Mouse (Mus musculus): ENCODE data around the gene Fstl1. TPM values are rescaled to one million over a fixed set of nuclear protein-coding genes. Genes with fewer than 3 reads are reported as not detected.

Fstl1 gene
- total and polyA plus RNA-seq, 2 experiments from 2014 or later, result 53.1 to 71.5 TPM

GRCm38 (mm10) chr16:37790781-37791175 is 14.1 kb downstream of the Fstl1 start:
- no peak overlapping the region for H3K4me3 ChIP-seq (ENCODE audit: low read length)
- ATAC-seq, result no peak
- no peak for TF ChIP-seq CTCF (IDR thresholded peaks at IDR 0.05; ENCODE audit: low read depth)
- WGBS, result 48% methylated on average over 8 of the region's 8 CpGs
- H3K27ac ChIP-seq, result no peak overlapping the region
- H3K27me3 ChIP-seq (ENCODE audit: insufficient read depth, low read length), result no peaks in the 10 kb centered on the region
- DNase-seq (ENCODE audit: low spot score), result no peak
- no peak overlapping the region for H3K4me2 ChIP-seq (ENCODE audit: low read depth, low read length)
- no peaks in the 10 kb centered on the region for H3K36me3 ChIP-seq (ENCODE audit: insufficient read depth, low read length)
- H3K4me1 ChIP-seq (ENCODE audit: insufficient read depth, low read length), result peaks cover 20% of the 10 kb centered on the region
- no peak overlapping the region for H3K9ac ChIP-seq (replicated peaks; ENCODE audit: low read length)
- H3K9me3 ChIP-seq (ENCODE audit: low read length), result no peaks in the 10 kb centered on the region

- Histone ChIP-seq H3K9me3 (ENCODE audit: low read length) (no peaks in the 10 kb centered on the region), H3K27me3 (ENCODE audit: insufficient read depth, low read length) (no peaks in the 10 kb centered on the region), H3K27ac (no peak overlapping the region), H3K4me2 (ENCODE audit: low read depth, low read length) (no peak overlapping the region), H3K4me1 (ENCODE audit: insufficient read depth, low read length) (no peaks in the 10 kb centered on the region), H3K4me3 (ENCODE audit: low read length) (no peak overlapping the region), H3K9ac (replicated peaks; ENCODE audit: low read length) (no peak overlapping the region), H3K36me3 (ENCODE audit: insufficient read depth, low read length) (no peaks in the 10 kb centered on the region)
- TF ChIP-seq CTCF (IDR thresholded peaks at IDR 0.05; ENCODE audit: low read depth), result no peak
- DNase-seq (ENCODE audit: low spot score) (no peak), ATAC-seq (no peak)
- 85% methylated on average over 10 of the region's 10 CpGs for WGBS
Measured at GRCm38 (mm10) chr16:37795651-37796150, 19.0 kb downstream of the Fstl1 start.

GRCm38 (mm10) chr16:37796270-37796669 is 19.6 kb downstream of the Fstl1 start:
- DNase-seq (ENCODE audit: low spot score) (no peak), ATAC-seq (no peak)
- Histone ChIP-seq H3K27me3 (ENCODE audit: insufficient read depth, low read length) (no peaks in the 10 kb centered on the region), H3K36me3 (ENCODE audit: insufficient read depth, low read length) (no peaks in the 10 kb centered on the region), H3K4me1 (ENCODE audit: insufficient read depth, low read length) (no peaks in the 10 kb centered on the region), H3K27ac (no peak overlapping the region), H3K4me2 (ENCODE audit: low read depth, low read length) (no peak overlapping the region), H3K9me3 (ENCODE audit: low read length) (no peaks in the 10 kb centered on the region), H3K9ac (replicated peaks; ENCODE audit: low read length) (no peak overlapping the region), H3K4me3 (ENCODE audit: low read length) (no peak overlapping the region)
- WGBS, result 92% methylated on average over 11 of the region's 11 CpGs
- TF ChIP-seq CTCF (IDR thresholded peaks at IDR 0.05; ENCODE audit: low read depth), result no peak

DNA sequence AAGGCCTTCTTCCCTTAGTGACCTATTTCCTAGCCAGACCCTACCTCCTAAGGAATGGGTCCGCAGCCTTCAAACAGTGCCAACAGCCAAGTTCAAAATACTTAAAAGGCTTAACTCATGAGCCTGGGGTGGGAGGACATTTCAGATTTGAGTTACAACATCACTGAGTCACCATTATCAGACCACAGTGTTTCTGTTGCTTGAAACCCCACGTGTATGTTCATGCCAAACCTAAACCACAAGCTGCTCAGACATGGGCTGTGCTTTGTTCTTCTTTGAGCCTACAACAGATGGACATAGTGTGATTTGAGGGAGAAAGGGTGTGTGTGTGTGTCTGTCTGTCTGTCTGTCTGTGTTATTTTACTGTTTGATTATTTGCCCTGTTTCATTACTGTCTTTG is 24.4 kb downstream of the Fstl1 start:
- H3K4me1 ChIP-seq (ENCODE audit: insufficient read depth, low read length), result no peaks in the 10 kb centered on the region
- no peak overlapping the region for H3K9ac ChIP-seq (replicated peaks; ENCODE audit: low read length)
- TF ChIP-seq CTCF (IDR thresholded peaks at IDR 0.05; ENCODE audit: low read depth), result no peak
- H3K36me3 ChIP-seq (ENCODE audit: insufficient read depth, low read length), result no peaks in the 10 kb centered on the region
- ATAC-seq (no peak), DNase-seq (ENCODE audit: low spot score) (no peak)
- no peaks in the 10 kb centered on the region for H3K27me3 ChIP-seq (ENCODE audit: insufficient read depth, low read length)
- no peak overlapping the region for H3K4me2 ChIP-seq (ENCODE audit: low read depth, low read length)
- no peaks in the 10 kb centered on the region for H3K9me3 ChIP-seq (ENCODE audit: low read length)
- no peak overlapping the region for H3K27ac ChIP-seq
- no peak overlapping the region for H3K4me3 ChIP-seq (ENCODE audit: low read length)
- 78% methylated on average over 2 of the region's 2 CpGs for WGBS

GRCm38 (mm10) chr16:37802686-37803295 is 26.1 kb downstream of the Fstl1 start:
- Histone ChIP-seq H3K9me3 (ENCODE audit: low read length) (no peaks in the 10 kb centered on the region), H3K27ac (0 out of 2 replicates have a peak overlapping the region, but pooled peaks have one; percentile 13), H3K9ac (replicated peaks; ENCODE audit: low read length) (no peak overlapping the region), H3K4me2 (ENCODE audit: low read depth, low read length) (no peak overlapping the region), H3K4me3 (ENCODE audit: low read length) (no peak overlapping the region), H3K4me1 (ENCODE audit: insufficient read depth, low read length) (no peaks in the 10 kb centered on the region), H3K36me3 (ENCODE audit: insufficient read depth, low read length) (no peaks in the 10 kb centered on the region), H3K27me3 (ENCODE audit: insufficient read depth, low read length) (no peaks in the 10 kb centered on the region)
- ATAC-seq (peak; percentile 79), DNase-seq (ENCODE audit: low spot score) (peak; percentile 73)
- 57% methylated on average over 4 of the region's 4 CpGs for WGBS
- no peak for TF ChIP-seq CTCF (IDR thresholded peaks at IDR 0.05; ENCODE audit: low read depth)

- no peak overlapping the region for H3K4me3 ChIP-seq (ENCODE audit: low read length)
- DNase-seq (ENCODE audit: low spot score), result no peak
- no peaks in the 10 kb centered on the region for H3K9me3 ChIP-seq (ENCODE audit: low read length)
- no peak for ATAC-seq
- WGBS, result 88% methylated on average over 9 of the region's 9 CpGs
- no peaks in the 10 kb centered on the region for H3K27me3 ChIP-seq (ENCODE audit: insufficient read depth, low read length)
- no peaks in the 10 kb centered on the region for H3K36me3 ChIP-seq (ENCODE audit: insufficient read depth, low read length)
- H3K4me2 ChIP-seq (ENCODE audit: low read depth, low read length), result no peak overlapping the region
- H3K27ac ChIP-seq, result no peak overlapping the region
- no peaks in the 10 kb centered on the region for H3K4me1 ChIP-seq (ENCODE audit: insufficient read depth, low read length)
- no peak overlapping the region for H3K9ac ChIP-seq (replicated peaks; ENCODE audit: low read length)
- TF ChIP-seq CTCF (IDR thresholded peaks at IDR 0.05; ENCODE audit: low read depth), result no peak
Measured at GRCm38 (mm10) chr16:37803387-37803950, 26.8 kb downstream of the Fstl1 start.
